Mouse (Mus musculus): ENCODE data around the gene Col1a2.

DNA sequence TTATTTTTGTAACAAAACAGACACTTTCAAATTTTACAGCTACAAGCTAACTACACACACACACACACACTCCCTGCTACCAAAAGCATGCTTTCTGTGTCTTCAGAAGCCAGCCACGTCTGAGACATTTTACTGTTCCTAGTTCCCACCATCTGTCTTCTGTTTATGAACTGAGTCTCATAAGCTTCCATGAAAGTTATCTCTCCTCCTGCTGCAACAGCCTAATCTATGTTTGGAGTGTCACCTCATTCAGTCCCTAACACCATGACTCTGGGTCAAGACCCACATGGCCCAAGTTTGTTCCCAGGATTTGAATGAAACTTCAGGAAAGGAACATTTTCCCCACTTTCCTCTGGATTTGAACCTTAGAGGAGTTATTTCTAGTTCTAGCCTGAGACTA is 57.8 kb downstream of the Col1a2 start:
- TF ChIP-seq MAX (IDR thresholded peaks at IDR 0.05) (no peak), CTCF (IDR thresholded peaks at IDR 0.05; ENCODE audit: control insufficient read depth, insufficient read depth, insufficient read length) (no peak), MYOG (IDR thresholded peaks at IDR 0.05; ENCODE audit: control insufficient read depth, extremely low read depth, insufficient read length) (no peak), USF1 (IDR thresholded peaks at IDR 0.05; ENCODE audit: low read depth) (no peak)

Data from C2C12 (cell line).